Mouse (Mus musculus) heart, adult 2 months (tissue): ENCODE measurements around the gene Hlx.

Source experiments
- CTCF ChIP-seq: fragments of 200-600 bp; IDR thresholded peaks from 2 replicates; pipeline ENCODE4 v1.8.1; 2022; ENCODE audit warnings: antibody characterized with exemption, mild to moderate bottlenecking, moderate library complexity
- POLR2A ChIP-seq: fragments of 200-500 bp; IDR thresholded peaks from 2 replicates; pipeline ENCODE4 v1.6.1; 2011; ENCODE audit warnings: mild to moderate bottlenecking, low read depth, low read length, control low read depth; ENCODE audit not compliant: insufficient read depth

DNA sequence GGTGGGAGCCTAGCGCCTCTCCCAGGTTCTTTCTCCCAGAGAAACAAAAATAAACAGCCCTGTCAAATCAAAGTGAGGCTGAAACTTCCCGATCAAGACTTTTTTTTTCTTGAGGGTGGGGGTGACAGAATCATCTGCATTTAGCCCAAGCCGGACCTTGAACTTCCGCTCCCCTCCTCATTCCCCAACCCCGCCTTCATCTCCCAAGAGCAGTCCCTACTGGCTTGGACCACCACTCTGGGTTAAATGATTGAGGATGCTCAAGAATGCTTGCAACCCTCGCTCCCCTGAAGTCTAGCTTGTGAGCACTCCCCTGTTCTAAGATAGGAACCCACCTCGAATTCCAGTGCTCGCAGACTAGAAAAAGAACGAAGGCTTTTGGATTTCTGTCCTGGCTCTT, 11.3 kb downstream of the Hlx start:
- no peak for TF ChIP-seq CTCF
- TF ChIP-seq POLR2A = no peak
